Mouse (Mus musculus) liver, adult 2 months (tissue): Measurements from ENCODE around the gene Gipc2. TPM values are rescaled to one million over a fixed set of nuclear protein-coding genes. Genes with fewer than 3 reads are reported as not detected.

Experiments used
- DNase-seq: peaks from one replicate; pipeline ENCODE4 v3.0.0-alpha.2; 2011; ENCODE audit warnings: low read depth, low spot score; ENCODE audit errors: extremely low read depth
- H3K27ac ChIP-seq: fragments of 200-500 bp; replicated peaks from 2 replicates; pipeline ENCODE4 v1.5.1; 2012; ENCODE audit warnings: low read depth, mild to moderate bottlenecking, control low read depth, inconsistent platforms, low read length; ENCODE audit not compliant: insufficient read depth
- H3K27me3 ChIP-seq: fragments of 200-500 bp; 2 replicates; pipeline ENCODE4 v1.6.1; 2012; ENCODE audit warnings: mild to moderate bottlenecking, moderate library complexity, low read length, inconsistent platforms; ENCODE audit not compliant: control insufficient read depth, insufficient read depth
- H3K36me3 ChIP-seq: fragments of 200-500 bp; 2 replicates; pipeline ENCODE4 v1.6.1; 2012; ENCODE audit warnings: low read length, inconsistent platforms; ENCODE audit not compliant: control insufficient read depth, insufficient read depth
- H3K4me1 ChIP-seq: fragments of 200-500 bp; 2 replicates; pipeline ENCODE4 v1.6.1; 2011; ENCODE audit warnings: low read length; ENCODE audit not compliant: control insufficient read depth, insufficient read depth
- H3K4me3 ChIP-seq: fragments of 200-500 bp; 2 replicates; pipeline ENCODE4 v1.5.1; 2011; ENCODE audit warnings: low read depth, mild to moderate bottlenecking, control low read depth, low read length, moderate library complexity; ENCODE audit not compliant: insufficient read depth
- H3K79me2 ChIP-seq: fragments of 200-500 bp; 2 replicates; pipeline ENCODE4 v1.6.1; 2012; ENCODE audit warnings: inconsistent platforms, mild to moderate bottlenecking, low read length, moderate library complexity; ENCODE audit not compliant: control insufficient read depth, insufficient read depth
- H3K9ac ChIP-seq: fragments of 200-500 bp; 2 replicates; pipeline ENCODE4 v1.6.1; 2012; ENCODE audit warnings: low read depth, mild to moderate bottlenecking, control low read depth, inconsistent platforms, low read length
- CTCF ChIP-seq: fragments of 200-500 bp; IDR thresholded peaks from 2 replicates; pipeline ENCODE4 v1.5.1; 2011; ENCODE audit warnings: low read depth, low read length, control low read depth
- POLR2A ChIP-seq: fragments of 200-500 bp; IDR thresholded peaks from 2 replicates; pipeline ENCODE4 v1.6.1; 2011; ENCODE audit warnings: low read length, control low read depth; ENCODE audit not compliant: insufficient read depth; ENCODE audit errors: extremely low read depth
- WGBS: fragments of 180-500 bp; shearing (Covaris S2); methylation state at CpG from one replicate; pipeline ENCODE4 v1.1.7; 2018; 5-methylcytosine and 5-hydroxymethylcytosine counted together
- polyA plus RNA-seq: library from polyadenylated mRNA; depleted of rRNA; stranded (reverse); fragments of >200 nt; gene quantifications from 2 replicates; pipeline ENCODE4 v1.2.3, GENCODE M21; 2012; rRNA removed
- total RNA-seq: library from RNA; depleted of rRNA; stranded (reverse); fragments of >200 nt; gene quantifications from 2 replicates; pipeline ENCODE4 v1.2.3, GENCODE M21; 2014; rRNA removed

The Gipc2 gene
- total and polyA plus RNA-seq, 2 experiments, result 0.22 to 0.46 TPM

DNA sequence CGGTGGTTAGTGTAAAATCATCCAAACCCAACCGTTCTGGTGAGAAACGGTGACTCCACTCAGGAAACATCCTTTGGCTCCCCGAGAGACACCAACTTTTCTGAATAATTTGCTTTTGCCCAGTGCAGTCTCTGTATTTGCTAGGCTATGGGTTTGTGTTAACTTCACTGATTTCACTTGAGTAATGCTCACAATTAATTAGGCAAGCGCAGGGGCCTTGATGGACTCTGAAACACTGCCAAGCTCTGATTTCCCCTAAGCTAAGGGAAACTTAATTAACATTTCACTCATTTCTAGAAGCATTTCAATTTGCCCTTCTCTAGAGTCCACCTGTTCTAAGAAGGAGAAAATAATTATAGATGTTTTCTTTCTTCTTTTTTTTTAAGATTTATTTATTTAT is 104.9 kb downstream of the Gipc2 start:
- TF ChIP-seq CTCF (no peak), POLR2A (no peak)
- Histone ChIP-seq H3K4me3 (no peak overlapping the region), H3K9ac (no peak overlapping the region), H3K4me1 (no peaks in the 10 kb centered on the region), H3K27ac (no peak overlapping the region), H3K36me3 (no peaks in the 10 kb centered on the region), H3K79me2 (no peaks in the 10 kb centered on the region), H3K27me3 (no peaks in the 10 kb centered on the region)
- DNase-seq, result no peak
- WGBS, result 95% methylated on average over 5 of the region's 5 CpGs

DNA sequence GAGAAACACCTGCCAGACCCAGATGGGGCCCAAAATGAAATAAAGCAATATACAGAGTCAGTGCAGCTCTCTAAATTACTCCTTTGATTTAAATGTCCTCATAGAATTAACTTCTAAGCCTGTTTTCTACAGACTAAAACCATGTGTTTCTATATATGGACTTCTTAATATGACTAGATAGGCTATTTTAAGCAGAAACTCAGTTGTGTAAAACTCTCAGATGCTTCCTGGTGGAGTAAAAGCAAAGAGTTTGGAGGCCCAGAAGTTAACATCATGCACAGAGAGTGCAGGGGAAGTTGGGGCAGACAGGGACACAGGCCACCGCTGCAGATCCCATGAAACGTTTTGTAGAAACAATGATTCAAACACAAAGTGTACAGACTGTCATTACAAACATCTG is 107.8 kb downstream of the Gipc2 start:
- TF ChIP-seq POLR2A, result no peak
- TF ChIP-seq CTCF, result no peak
- no peak overlapping the region for H3K4me3 ChIP-seq

DNA sequence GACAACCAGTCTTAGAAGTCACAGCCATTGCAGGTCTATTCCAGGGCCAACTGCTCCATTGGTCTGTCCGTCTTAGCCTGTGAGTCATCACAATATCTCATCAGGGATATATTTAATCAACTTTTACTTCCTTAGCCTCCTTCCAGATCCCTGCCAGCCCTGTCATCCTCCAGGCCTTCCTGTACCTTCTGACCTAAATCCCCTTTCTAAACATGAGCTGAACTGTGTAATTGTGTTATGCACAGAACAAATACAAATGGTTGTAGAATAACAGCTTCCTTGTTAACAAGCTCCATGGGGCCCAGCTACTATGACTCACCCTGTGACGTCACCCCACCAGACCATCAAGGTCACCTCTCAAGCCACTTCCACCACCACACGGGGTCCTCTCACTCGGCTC is 111.8 kb downstream of the Gipc2 start:
- 59% methylated on average over 4 of the region's 4 CpGs for WGBS
- Histone ChIP-seq H3K27ac (no peak overlapping the region), H3K27me3 (no peaks in the 10 kb centered on the region), H3K36me3 (no peaks in the 10 kb centered on the region), H3K79me2 (no peaks in the 10 kb centered on the region), H3K4me1 (no peaks in the 10 kb centered on the region), H3K4me3 (no peak overlapping the region), H3K9ac (no peak overlapping the region)
- no peak for TF ChIP-seq CTCF
- no peak for TF ChIP-seq POLR2A
- DNase-seq, result no peak

More for the DNA sequence above, 107.8 kb downstream of the Gipc2 start:
- no peaks in the 10 kb centered on the region for H3K79me2 ChIP-seq
- no peak overlapping the region for H3K9ac ChIP-seq
- no peaks in the 10 kb centered on the region for H3K36me3 ChIP-seq
- no peak for DNase-seq
- H3K27me3 ChIP-seq, result no peaks in the 10 kb centered on the region
- no peaks in the 10 kb centered on the region for H3K4me1 ChIP-seq
- WGBS, result 77% methylated on average over 2 of the region's 2 CpGs
- H3K27ac ChIP-seq, result no peak overlapping the region

- no peaks in the 10 kb centered on the region for H3K79me2 ChIP-seq
- DNase-seq, result no peak
- H3K27me3 ChIP-seq, result no peaks in the 10 kb centered on the region
- 87% methylated on average over 2 of the region's 2 CpGs for WGBS
- H3K9ac ChIP-seq, result no peak overlapping the region
- no peak for TF ChIP-seq POLR2A
- no peak for TF ChIP-seq CTCF
- H3K36me3 ChIP-seq, result no peaks in the 10 kb centered on the region
- no peak overlapping the region for H3K4me3 ChIP-seq
- no peaks in the 10 kb centered on the region for H3K4me1 ChIP-seq
- no peak overlapping the region for H3K27ac ChIP-seq
Observed at GRCm38 (mm10) chr3:152051959-152052358, 114.1 kb downstream of the Gipc2 start.

DNA sequence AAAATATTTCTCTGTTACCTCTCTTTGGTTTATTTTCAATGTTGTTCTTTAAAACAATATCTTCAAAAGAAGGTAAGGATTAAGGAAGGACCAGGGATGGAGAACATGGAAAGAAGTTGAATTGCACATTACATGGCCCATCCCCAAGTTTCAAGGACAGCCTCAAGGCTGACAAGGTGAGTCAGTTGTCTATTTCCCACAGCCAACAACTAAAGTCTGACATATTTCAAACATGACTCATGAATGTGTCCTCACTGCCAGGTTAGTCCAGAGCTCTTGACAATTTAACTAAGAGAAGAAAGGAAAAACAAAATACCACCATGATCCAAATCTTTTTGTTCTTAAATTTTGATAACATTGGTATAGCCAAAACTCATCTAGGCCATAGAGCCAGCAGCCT is 118.1 kb downstream of the Gipc2 start:
- H3K27me3 ChIP-seq, result no peaks in the 10 kb centered on the region
- no peak for TF ChIP-seq CTCF
- TF ChIP-seq POLR2A, result no peak
- no peak for DNase-seq
- H3K4me3 ChIP-seq, result no peak overlapping the region
- H3K79me2 ChIP-seq, result no peaks in the 10 kb centered on the region
- no peak overlapping the region for H3K27ac ChIP-seq
- H3K36me3 ChIP-seq, result no peaks in the 10 kb centered on the region
- H3K9ac ChIP-seq, result no peak overlapping the region
- no peaks in the 10 kb centered on the region for H3K4me1 ChIP-seq

GRCm38 (mm10) chr3:152046895-152047294 is 119.1 kb downstream of the Gipc2 start:
- DNase-seq, result no peak
- Histone ChIP-seq H3K27me3 (no peaks in the 10 kb centered on the region), H3K4me1 (no peaks in the 10 kb centered on the region), H3K36me3 (no peaks in the 10 kb centered on the region), H3K27ac (no peak overlapping the region), H3K79me2 (no peaks in the 10 kb centered on the region), H3K4me3 (no peak overlapping the region), H3K9ac (no peak overlapping the region)
- no peak for TF ChIP-seq POLR2A
- TF ChIP-seq CTCF, result no peak
- 69% methylated on average over 3 of the region's 3 CpGs for WGBS

Other genes starting within 250 kb of the Gipc2 start
- 22.4 and 23.0 TPM in 2 replicates for gene Dnajb4, start 44.1 kb upstream of the Gipc2 start, total RNA-seq
- gene Dnajb4, start 44.1 kb upstream of the Gipc2 start, polyA plus RNA-seq, result 5.3 and 6.3 TPM in 2 replicates
- gene Fubp1, start 44.2 kb upstream of the Gipc2 start, total RNA-seq, result 61.9 and 71.5 TPM in 2 replicates
- gene Fubp1, start 44.2 kb upstream of the Gipc2 start, polyA plus RNA-seq, result 17.5 and 28.1 TPM in 2 replicates
- gene Nexn, start 100.1 kb upstream of the Gipc2 start, total RNA-seq, result 0.20 and 0.28 TPM in 2 replicates
- not detected in 2 replicates for gene Nexn, start 100.1 kb upstream of the Gipc2 start, polyA plus RNA-seq
- 2.2 and 2.6 TPM in 2 replicates for gene Miga1, start 174.2 kb upstream of the Gipc2 start, total RNA-seq
- 0.39 and 0.94 TPM in 2 replicates for gene Miga1, start 174.2 kb upstream of the Gipc2 start, polyA plus RNA-seq
- 41.5 and 46.9 TPM in 2 replicates for gene Usp33, start 180.2 kb upstream of the Gipc2 start, total RNA-seq
- 9.5 and 9.9 TPM in 2 replicates for gene Usp33, start 180.2 kb upstream of the Gipc2 start, polyA plus RNA-seq
- gene Zzz3, start 229.2 kb upstream of the Gipc2 start, total RNA-seq, result 17.6 and 21.1 TPM in 2 replicates
- gene Zzz3, start 229.2 kb upstream of the Gipc2 start, polyA plus RNA-seq, result 5.7 and 10.2 TPM in 2 replicates